Mouse (Mus musculus): ENCODE measurements around the gene Lingo2.

GRCm38 (mm10) chr4:35951251-35951650, 1000.3 kb downstream of the Lingo2 start:
- TF ChIP-seq CHD2 (IDR thresholded peaks at IDR 0.05; ENCODE audit: low read depth, low read length) (no peak), HCFC1 (IDR thresholded peaks at IDR 0.05; ENCODE audit: borderline replicate concordance, insufficient read depth, low read length) (no peak), MAFK (IDR thresholded peaks at IDR 0.05; ENCODE audit: insufficient read depth, low read depth, low read length) (no peak)

Measured in ES-E14 (cell line).